Mouse (Mus musculus) B cell, adult 2 months (primary cell): Measurements from ENCODE around the gene Hist2h2aa2.
"Not testable (repeated sequence)": the region's sequence is repeated elsewhere in the genome, so short reads cannot be mapped to it uniquely, and the experiment has no call there.

Experiments
- DNase-seq, 2 experiments: peaks; one replicate each; pipeline ENCODE4 v3.0.0; 2022

The Hist2h2aa2 gene

DNA sequence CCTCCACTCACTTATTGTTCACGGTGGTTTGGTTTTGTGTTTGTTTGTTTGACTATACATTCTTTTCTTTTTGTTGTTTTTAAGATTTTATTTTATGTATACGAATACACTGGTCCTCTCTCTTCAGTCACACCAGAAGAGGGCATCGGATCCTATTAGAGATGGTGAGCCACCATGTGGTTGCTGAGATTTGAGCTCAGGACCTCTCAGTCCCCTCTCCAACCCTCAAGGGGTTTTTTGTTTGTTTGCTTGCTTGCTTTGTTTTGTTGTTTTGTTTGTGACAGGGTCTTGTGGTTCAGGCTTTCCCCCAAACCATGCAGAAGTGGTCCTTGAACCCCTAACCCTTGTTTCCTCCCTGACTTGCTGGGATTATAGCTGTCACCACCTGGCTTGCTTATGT lies 21.5 kb upstream of the Hist2h2aa2 start:
- peak in 1 of 2 experiments; percentile 22 for DNase-seq

DNA sequence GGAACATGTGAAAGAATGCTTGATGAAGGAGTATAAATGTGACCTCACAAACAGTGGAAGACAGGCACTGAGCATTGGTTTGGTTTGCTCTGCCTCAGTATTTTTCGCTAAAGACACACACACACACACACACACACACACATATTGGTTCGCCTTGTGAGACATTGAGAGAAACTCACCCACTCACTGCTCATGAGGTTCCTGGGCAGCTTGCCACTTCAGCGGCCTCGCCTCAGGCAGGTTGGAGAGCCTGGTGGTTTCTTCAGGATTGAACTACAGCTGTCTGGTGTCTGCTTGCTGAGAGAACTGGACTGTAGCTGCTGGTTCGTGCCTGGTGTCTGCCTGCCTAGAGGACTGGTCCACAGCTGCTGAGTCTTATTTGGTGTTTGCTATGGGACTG lies 20.1 kb upstream of the Hist2h2aa2 start:
- no peak for DNase-seq

DNA sequence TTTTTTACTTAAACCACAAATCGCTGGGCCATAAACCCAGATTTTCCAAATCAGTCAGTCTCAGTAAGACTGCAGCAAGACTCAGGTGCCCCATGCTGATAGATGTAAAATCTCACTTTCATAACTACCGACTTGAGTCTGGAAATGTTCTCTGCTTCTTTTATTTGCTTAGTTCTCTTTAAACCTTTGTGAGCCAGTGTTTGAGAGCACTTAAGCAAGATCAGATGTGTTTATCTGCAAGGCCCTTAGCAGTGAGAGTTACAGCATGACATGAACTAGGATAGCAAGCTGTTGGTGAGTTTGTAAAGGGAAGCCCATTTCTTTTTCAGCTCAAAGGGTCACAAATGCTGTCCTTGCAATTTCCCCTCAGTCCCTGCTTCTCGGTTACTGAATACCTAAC lies 17.1 kb upstream of the Hist2h2aa2 start:
- DNase-seq: no peak

DNA sequence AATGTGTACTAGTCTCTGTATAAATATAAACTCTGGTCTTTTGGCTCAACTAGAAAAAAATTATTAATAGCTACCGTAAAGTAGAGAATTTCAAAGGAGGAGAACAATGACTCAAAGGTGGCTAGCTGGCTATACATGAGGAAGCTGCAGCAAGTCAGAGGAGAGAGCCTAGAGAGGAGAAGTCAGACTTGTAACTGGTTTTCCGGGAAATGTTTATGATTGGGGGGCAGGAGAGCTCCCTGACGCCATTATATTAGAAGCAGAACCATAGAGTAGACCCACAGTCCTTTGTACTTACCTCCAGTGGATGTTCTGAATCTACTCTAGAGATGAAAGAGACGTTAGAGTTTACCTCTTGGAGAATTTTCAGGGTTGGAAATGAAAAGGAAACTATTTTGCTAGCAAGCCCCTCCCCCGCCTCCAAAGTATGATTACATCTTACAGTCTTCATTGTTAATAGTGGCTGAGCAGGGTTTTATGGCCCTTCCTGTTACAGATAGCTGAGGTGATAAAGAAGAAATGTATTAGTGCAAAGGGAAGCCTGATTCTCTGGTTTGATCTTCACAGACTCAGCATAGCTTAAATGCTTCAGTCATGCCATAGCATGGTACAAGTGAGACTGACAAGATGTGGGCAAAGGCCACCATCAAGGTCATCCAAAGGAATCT lies 16.0 kb upstream of the Hist2h2aa2 start:
- DNase-seq: no peak

DNA sequence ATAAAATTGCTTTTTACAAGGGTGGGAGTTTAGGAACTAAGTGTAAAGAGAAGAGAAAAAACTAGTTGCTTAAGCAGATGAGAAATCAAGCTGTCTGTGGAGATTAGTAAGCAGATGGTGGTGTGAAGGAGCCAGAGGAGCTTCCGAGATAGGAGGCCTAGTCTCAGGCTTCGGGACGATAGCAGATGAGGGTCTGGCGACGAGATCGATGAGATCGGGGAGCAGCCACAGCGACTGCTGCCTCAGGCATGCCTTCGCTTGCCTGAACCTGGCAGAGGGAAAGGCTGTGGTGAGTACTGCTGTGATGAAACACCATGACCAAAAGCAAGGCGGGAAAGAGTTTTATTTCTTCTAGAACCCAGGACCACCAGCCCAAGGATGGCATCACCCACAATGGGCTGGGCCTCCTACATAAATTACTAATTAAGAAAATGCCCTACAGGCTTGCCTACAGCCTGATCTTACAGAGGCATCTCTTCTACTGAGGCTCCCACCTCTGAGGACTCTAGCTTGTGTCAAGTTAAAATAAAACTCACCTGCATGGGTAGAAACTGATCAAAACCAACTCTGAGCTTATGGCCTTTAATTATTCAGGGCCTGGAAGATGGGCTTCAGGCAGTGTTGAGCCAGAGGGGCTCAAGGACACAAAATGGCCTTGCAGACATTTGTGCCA lies 14.7 kb upstream of the Hist2h2aa2 start:
- DNase-seq: no peak

DNA sequence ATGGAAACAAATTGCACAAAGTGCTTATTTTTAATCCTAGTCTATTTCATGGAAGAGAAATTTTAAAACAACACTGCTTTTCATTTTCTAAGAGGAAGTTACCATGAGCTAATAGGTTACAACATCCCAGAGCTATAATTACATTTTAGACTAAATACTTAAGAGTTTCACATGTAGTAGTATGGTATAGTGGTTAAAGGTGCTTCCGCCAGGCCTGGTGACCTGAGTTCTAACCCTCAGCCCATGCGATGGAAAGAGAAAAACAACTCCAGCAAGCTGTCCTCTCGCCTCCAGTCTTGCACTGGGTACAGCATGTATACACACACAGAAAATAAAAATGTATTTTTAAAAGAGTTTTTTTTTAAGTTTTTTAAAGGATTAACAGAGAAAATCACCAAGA lies 11.7 kb upstream of the Hist2h2aa2 start:
- peak; percentile 35 to 42 for DNase-seq

DNA sequence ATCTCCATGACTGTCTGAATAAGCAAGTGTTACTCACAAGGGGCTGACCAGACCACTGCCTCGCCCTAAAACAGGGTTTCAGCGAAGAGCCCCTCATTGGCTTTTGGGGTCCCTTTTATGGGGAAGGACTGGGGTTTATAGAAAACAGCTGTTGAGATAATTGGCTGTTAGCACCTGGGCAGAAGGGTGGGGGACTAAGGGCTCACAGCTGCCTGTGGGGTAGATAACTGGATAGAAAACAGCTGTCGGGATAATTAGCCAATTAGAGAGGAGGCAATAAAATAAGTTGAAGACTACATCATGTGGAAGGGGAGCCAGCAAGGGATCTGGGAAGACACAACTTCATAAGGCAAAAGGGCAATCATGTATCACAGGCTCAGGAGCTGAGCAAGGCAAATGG lies 10.8 kb upstream of the Hist2h2aa2 start:
- DNase-seq: no peak

DNA sequence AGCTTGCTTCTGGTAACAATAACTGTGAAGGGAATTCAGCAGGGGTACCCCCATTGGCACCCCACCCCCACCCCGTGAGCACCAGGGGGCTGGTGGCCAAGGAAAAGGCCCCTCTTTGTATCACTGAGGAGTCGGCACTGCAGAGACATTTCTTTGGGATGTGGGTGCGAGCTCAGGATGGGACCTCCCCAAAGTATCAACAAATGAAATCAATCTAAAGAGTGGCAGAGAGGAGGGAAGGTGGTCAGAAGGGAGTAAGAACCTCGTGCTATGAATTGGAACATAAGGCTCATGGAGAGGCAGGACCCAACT lies 8.9 kb upstream of the Hist2h2aa2 start:
- DNase-seq: no peak

DNA sequence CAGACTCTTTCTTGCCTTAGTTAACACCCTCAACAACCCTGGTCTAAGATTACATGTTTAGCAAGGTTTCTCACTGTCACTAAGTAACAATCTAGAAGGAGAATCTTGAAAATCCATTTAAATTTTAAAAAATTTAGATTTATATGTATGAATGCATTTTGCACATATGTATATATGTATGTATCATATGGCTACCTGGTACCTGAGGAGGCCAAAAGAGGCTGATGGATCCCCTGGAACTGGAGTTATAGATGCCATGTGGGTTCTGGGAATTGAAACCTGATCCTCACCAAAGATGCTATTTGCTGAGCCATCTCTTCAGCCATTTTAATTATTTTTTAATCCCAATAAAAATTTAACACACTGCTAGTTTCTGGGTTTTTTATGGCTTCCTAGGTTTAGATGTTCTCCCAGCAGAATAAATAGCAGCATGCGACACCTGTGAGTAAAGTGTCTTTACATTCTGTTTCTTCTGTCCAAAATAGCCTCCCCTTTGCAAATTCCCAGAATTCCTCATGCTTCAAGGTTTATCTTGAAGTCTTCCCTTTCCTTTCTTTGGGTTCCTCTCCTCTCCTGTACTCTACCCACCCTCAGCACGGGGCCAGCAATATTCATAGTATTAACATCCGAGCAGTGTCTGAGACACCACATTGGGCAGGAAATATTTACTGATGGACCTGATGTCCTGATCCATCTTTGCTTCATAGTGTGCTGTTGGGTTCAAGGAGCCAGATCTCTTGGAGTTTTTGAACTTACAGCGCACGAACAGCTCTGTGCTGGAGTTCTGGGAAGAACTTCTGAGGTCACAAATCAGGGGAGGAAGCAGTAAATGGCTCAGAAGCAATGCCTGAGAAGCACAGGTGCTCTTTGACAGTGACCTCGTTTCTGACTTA lies 8.3 kb upstream of the Hist2h2aa2 start:
- DNase-seq: no peak

DNA sequence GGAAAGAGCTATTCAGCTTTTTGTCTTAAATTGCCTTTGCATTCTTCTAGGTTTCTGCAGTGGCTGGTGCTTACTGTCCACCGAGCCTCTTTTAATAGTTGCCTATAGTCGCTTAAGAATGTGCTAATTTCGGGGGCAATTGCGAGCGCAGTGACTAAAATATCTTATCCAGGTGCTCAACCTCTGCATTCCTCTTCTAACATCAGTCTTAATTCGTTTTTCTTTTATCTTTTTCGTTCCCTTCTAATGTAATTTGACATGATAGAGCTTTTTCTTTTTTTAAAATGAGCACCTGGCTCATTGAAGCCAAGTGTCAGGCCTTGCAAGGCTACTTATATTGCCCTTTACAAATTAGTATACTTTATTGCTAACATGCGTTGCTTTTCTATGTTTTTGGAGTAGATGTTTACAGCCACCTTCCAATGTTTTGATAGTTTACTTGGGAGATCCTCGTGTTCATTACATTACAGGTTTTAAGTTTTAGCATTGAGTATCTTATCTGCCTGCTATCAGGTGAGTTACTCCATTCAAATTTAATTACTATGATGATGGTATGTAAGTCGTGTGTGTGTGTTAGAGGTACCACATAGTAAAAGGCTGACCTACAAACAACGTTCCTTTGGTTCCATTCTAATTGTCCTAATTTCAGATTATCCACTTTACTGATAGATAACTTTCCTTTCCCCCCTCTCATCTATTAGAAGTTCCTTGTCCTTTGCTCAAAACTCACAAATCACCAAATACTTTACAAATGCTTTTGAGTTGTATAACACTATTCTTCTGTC lies 7.5 kb upstream of the Hist2h2aa2 start:
- DNase-seq: no peak

DNA sequence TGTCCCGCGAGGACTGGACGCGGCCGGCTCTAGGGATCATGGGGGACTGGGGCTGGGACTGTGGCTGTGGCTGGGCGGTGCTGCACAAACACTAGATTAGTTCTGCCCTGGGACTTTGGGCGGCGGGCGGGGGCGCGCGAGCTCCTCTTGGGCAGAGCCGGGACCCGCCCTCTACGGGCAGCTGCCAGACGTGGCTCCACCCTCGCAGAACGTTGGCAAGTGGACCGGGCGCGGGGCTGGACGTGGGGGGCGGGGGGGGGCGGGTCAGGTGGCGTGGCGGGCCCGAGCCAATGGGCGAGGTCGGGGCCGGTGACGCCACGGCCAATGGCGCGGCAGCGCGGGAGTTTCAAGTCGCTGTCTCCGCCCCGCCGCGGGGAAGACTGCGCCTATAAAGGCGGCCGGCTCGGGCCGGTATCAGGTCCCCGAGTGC lies 6.4 kb upstream of the Hist2h2aa2 start, which contains the start of gene Hist2h3c1:
Gene Hist2h3c1 (plus strand): TSS at position 259 of the 430 bp plus-strand sequence.
- not testable (repeated sequence) for DNase-seq

DNA sequence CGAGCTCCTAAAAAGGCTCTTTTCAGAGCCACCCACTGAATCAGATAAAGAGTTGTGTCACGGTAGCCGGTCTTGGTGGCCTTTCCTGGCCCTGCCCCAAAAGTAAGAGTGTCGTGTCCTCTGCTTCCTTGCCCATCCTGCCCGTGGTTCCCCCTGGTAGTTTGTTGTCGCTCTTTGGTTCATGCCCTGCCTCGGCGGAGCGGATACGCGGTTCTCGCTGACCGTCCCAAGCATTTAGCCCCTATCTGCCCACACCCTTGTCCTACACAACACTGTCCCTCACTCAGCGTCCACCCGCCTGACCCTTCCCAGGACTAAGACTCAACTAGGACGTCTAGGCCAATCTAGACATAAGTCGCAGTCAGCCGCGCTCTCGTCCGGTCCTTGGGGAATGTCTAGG lies 5.9 kb upstream of the Hist2h2aa2 start:
- peak; percentile 26 to 29 for DNase-seq

DNA sequence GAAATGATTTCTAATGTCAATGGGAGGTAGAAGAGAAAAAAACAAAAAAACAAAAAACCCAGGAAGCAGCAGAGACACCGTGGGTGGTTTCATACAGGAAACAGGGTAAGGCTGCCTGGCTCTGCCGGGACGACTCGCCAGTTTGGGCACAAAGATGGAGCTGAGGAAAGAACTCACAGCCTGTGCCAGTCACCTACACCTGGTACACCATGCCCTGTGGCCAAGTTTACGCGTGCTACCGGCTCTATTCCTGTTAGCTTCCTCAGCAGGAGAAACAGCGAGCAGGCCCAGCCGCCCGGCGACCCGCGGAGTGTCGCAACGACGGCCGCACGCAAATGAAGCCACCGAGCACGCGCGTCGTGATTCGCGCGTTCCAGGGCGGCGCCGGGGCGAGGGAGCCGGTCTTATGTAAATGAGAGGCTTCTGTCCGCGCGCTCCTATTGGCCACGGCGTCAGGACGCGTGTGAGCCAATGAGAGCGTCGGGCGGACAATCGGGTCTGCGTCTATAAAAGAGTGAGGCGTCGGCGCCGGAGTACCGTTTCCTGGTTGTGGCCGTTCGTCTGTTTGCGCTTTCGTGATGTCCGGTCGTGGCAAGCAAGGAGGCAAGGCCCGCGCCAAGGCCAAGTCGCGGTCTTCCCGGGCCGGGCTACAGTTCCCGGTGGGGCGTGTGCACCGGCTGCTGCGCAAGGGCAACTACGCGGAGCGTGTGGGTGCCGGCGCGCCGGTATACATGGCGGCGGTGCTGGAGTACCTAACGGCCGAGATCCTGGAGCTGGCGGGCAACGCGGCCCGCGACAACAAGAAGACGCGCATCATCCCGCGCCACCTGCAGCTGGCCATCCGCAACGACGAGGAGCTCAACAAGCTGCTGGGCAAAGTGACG lies 5.2 kb upstream of the Hist2h2aa2 start, which contains the start of gene Hist2h2aa1:
Gene Hist2h2aa1 (plus strand): TSS at position 495 of the 884 bp plus-strand sequence.
- DNase-seq: peak; percentile 86 to 88

DNA sequence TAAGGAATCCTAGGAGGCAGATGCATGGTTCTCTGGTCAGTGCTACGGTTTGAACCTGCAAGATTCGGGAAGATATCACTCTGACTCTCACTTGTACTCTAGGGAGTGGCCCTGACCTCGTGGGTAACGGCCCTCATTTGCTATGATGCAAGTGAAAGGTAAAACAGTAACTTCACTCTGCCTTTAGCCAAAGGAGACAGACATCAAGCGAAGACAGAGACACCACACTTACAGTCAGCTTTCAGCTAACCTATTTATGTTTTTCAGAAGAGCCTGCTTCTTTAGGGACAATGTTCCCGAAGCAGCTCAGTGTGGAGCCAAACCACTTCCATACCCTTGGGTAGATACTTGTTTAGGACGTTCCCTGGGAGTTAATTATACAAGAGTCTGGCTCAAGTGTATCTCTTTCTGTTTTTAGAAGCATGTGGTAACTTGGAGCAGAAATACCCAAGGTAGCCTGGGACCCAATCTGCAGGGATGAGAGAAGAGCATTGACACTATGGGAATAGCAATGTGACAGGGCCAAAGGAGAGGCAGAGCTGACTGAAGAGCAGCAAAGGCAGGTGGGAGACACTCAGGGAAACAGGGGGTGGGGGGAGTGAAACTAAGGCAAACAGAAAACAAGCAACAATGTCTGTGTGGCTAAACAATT lies 4.0 kb upstream of the Hist2h2aa2 start:
- no peak for DNase-seq

DNA sequence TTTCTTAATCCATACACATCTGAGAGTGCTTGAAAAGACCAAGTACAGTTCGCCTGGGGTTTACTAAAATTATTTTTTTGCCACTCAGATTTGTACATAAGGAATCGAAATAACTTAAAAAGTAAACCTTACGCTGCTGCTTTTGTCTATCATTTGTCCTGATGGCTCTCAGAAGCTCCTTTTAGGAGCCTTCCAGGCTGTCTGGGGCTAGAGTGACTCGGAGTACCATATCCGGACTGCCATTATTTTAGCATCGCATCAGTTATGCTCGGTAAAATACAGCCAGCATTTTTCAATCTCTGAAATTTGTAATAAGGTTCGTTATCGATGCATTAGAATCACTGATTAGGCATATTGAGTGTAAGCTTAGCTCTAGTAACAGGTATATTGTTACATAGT lies 722 bp upstream of the Hist2h2aa2 start:
- no peak for DNase-seq

DNA sequence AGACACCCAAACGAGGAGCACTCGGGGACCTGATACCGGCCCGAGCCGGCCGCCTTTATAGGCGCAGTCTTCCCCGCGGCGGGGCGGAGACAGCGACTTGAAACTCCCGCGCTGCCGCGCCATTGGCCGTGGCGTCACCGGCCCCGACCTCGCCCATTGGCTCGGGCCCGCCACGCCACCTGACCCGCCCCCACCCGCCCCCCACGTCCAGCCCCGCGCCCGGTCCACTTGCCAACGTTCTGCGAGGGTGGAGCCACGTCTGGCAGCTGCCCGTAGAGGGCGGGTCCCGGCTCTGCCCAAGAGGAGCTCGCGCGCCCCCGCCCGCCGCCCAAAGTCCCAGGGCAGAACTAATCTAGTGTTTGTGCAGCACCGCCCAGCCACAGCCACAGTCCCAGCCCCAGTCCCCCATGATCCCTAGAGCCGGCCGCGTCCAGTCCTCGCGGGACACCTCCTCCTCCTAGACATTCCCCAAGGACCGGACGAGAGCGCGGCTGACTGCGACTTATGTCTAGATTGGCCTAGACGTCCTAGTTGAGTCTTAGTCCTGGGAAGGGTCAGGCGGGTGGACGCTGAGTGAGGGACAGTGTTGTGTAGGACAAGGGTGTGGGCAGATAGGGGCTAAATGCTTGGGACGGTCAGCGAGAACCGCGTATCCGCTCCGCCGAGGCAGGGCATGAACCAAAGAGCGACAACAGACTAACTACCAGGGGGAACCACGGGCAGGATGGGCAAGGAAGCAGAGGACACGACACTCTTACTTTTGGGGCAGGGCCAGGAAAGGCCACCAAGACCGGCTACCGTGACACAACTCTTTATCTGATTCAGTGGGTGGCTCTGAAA lies 902 bp downstream of the Hist2h2aa2 start, which contains the start of gene Hist2h3c2:
Gene Hist2h3c2 (minus strand): TSS at position 174 of the 840 bp plus-strand sequence.
- DNase-seq: peak; percentile 57 to 64

DNA sequence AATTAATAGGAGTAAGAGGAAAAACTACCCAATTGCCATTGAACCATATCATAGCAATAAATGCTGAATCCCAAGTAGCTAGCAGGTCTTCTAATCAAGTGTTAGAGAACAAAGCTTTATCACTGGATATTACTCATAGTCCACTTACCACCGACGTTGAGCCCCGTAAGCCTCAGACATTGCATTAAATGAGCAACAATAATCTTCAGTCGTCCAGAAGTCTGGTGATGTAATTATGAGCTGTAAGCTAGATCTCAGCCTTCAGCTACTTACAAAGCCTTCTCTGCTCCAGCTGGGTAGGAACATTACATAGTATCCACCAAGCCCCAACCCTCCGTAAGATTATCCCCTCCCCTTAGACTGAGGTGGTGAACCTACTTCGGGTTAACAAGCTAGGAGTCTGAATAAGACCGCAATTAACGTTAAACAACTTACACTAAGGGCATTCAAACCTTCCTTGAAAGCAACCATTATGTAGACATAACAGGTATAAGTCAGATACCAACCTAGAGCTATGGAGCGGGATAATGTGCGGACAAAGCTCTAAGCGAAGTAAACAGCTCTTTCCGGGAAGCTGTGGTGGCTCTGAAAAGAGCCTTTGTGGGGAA lies 2.1 kb downstream of the Hist2h2aa2 start:
- DNase-seq: peak in 1 of 2 experiments; percentile 3

DNA sequence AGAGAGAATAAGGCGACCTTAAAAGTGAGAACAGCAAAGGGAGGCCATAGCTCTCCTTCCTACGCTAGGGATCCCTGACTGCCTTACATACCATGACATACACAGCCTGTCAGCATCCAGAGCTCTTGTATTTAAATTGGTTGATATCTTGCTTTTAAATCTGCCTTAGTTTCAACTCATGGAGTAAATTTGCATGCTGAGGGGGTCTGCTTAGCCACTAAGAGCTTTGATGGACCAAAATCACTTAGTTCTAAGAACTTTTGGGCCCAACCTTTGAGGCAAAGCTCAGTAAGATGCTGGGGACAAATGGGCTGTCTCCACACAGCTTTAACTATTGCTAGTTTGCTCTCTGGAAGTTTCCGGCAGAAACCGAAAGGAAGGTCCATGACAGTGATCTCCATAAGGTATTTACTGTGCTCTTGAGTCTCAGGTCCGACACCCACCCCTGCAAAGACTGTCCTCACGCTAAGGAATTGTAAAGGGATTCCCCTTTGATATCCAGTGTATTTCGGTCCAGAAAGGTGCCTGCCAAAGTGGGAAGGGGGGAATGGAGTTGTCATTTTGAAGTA lies 2.7 kb downstream of the Hist2h2aa2 start:
- DNase-seq: no peak

DNA sequence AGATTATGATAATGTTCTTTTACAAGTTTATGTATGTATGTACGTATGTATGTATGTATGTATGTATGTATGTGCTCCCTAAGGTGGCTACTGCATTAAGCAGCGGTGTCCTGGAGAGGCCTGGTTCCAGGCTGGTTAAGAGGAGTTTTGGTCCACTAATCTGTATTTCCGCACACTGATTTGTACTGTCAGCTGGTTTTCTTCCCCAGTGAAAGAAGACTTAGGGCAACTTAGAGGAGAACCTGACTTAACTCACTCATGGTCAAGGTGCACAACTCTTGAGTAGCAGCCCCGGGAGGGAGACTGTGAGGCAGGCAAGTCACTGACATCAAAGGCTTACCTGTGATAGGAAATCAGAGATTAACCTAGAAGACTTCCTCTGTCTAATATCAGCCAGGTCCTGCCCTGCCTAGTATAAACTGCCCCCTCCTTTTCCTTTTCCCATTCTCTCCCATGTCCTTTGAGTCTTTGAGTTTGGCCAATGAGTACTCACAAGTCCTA lies 3.2 kb downstream of the Hist2h2aa2 start:
- DNase-seq: no peak
